Mouse (Mus musculus): ENCODE data around the gene Atg9a.
A peak's percentile ranks its signal among the peaks of the same experiment; 100 is the strongest.

The Atg9a gene

DNA sequence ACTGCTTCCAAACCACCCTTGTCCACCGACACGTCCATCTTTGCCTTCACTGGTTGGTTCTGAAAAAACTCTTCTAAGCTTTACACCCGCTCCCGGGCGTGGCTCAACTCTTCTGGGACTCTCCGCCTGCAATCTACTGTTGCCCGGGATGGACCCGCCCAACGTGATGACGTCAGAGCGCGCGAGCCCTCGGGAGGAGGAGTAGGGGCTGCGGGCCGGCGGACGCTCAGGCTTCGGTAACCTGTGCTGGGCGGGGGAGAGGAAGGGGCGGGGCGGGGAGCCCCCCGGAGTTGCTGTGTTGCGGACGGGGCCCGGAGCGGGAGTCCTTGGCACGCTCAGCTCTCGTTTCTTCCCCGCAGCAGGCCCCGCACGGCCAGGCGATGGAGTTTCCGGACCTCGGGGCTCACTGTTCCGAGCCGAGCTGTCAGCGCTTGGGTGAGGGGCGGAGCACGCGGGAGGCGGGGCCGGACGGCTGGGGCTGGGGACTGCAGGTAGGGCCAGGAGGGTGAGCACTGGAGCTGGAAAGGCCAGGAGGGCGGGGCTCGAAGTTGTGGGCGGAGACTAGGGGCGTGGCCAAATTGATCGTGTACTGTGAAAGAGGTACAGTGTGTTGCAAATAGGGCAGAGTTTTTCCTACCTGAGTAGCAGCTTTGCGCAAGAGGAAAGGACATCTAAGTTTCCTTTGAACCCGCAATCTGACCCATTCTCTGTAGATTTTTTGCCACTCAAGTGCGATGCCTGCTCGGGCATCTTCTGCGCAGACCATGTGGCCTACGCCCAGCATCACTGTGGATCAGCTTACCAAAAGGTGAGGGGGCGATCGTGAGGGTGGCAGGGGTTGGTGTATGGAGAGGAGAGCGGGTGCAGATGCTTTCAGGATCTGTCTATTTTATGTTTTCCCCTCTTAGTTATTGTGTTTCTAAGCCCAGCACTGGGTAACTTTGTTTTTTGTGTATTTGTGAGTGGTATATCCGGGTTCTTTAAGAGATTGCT lies 23.2 kb downstream of the Atg9a start, which contains the start of gene Zfand2b:
Gene Zfand2b (plus strand): TSS at position 175 of the 993 bp plus-strand sequence.
- peak; percentile 97 for DNase-seq (ENCODE audit: low read depth)

DNA sequence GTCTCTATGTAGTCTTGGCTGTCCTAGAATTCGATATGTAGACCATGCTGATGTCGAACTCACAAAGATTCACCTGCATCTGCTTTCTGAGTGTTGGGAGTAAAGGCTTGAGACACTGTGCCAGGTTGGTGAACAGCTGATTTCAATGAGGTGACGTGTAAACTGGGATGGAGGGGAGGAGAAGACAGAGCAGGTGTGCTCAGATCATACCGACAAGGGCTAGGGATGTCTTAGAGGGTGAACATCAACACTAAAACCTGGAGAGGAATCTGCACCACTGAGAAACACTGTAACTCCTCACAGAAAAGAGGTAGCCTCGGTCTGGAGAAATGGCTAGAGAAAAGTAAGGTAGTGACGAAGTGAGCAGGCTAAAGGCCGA lies 23.9 kb downstream of the Atg9a start:
- no peak for DNase-seq (ENCODE audit: low read depth)

DNA sequence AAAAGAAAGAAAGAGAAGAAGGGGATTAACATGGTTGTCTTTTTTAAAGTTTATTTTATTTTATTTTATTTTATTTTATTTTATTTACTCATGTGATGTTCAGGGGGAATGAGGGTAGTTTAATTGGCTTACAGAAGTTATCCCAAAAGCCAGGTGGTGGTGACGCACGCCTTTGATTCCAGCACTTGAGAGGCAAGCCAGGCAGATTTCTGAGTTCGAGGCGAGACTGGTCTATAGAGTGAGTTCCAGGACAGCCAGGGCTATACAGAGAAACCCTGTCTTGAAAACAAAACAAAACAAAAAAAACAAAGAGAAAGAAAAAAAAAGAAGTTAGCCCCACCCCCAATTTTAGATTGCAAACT lies 31.8 kb downstream of the Atg9a start:
- no peak for DNase-seq (ENCODE audit: low read depth)

DNA sequence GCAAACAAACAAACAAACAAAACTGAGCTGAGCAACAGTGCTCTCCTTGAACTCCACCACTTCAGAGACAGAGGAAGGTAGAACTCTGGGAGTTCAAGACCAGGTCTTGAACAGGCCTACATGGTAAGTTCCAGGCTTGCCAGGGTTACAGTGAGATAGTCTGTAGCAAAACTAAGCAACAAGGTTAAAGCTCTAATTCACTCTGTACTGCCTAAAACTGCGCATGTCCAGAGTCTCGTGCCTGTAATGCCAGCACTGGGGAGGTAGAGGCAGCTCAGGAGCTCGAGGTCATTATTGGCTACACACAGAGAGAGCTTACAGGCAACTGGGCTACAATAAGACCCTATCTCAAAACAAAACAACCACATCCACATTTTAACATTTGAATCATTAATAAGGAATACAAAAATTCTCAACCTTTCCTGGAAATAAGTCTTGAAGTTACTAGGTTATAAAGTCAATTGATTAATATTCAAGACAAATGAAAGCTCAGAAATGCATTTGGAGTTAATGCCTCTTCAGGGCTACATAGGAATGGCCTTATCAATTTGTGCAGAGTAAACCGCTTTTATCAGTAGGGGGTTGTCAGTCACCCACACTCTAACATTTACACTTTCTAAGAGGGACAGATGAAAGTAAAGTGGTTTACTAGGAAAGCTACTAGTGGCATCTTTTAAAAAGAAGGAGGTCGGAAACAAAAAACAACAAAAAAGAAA lies 32.3 kb downstream of the Atg9a start:
- no peak for DNase-seq (ENCODE audit: low read depth)

DNA sequence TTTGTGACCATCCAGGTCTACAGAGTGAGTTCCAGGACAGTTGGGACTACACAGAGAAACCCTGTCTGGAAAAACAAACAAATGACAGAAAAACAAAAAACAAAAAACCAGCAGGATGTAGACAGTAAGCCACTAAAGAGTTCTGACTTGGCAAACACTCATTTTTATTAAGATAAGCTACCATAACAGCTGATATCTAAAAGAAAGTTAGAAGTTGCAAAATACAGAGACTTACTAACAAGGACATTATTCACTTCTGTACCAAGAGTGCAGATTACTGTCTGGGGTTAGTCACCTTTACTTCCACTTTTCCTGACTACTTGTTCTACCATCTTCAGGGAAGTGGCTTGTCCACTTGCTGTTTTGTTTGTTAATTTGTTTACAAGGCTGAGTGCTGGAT lies 33.0 kb downstream of the Atg9a start:
- no peak for DNase-seq (ENCODE audit: low read depth)

DNA sequence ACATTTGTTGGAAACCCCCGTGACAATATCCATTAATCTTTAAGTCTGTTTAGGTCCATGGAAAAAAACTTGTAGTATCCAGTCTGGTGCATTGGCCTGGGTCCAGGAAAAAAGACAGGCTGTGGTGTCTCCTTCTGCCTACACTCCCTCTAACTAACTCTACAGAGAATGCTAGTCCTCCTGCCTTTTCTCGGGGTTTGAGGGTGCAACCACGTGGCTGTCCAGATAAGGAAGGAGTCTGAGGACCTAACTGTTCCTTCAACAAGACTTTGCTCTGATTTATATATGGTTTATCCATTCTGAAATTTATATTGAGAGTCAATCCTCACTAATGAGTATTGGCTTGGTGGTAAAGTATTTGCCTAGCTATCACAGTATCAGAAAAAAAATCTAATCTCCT lies 36.2 kb downstream of the Atg9a start:
- no peak for DNase-seq (ENCODE audit: low read depth)

DNA sequence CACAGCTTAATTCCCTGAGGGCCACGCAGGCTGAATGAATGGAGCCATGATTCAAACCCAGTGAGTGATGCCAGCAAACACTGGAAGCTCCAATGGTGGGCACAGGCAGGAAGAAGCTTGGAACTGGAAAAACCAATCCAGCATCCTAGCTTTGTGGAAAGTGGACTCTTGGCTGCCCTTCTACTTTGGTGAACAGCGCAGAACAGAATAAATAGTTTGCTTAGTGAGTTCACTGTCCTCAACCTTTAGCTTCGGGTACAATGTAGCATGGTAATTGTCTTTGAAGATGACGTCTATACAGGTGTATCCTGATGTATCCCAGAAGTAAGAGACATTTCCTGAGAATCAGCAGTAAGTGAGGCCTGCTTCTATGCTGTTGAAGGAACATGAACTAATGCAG lies 43.3 kb downstream of the Atg9a start:
- no peak for DNase-seq (ENCODE audit: low read depth)

DNA sequence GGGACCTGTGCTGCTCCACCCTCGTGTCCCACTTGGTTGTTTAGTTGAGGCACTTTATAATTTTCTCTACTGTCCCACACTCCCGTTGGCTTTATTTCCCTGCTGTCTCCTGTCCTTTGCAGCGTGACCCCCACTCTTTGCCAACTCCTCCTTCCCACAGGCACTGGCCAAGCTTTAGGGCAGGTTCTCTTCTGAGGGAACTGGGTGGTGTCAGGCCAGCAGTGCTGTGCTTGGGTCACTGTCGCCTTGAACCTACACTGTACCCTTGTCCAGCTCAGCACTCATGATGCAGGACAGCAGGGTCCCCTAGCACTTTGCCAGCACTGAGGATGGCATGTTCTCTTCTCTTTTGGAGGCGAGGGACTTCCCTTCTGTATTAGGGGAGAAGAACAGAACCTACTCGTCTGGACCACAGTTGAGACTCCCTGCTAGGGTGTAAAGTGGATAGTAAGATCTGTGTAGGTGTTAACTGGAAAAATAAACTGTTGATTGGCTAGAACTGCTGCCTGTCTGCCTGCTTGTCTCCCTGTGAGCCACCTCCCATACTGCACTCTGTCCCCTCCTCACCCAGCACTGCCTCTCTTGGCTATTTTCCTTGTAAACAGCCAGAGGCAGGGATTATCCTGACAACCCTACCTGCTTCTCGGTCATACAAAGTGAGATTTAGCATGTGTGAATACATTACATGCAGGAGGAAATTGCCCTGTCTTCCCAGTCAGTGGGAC lies 44.4 kb downstream of the Atg9a start:
- no peak for DNase-seq (ENCODE audit: low read depth)

DNA sequence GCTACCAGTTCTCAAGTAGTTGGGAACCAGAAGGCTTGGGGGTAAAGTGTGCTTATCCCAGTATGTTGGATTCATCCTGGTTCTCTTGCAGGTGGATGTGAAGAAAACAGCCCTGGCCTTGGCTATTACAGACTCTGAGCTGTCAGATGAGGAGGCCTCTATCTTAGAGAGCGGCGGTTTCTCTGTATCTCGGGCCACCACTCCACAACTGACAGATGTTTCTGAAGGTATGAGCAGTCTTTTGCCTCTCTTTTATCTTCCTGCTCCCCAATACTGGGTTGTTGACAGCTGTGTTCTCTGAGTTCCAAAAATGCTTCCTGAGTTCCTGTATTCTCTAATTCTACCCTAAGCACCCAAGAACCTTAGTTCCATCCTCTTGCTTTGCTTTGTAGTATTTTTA lies 46.4 kb downstream of the Atg9a start:
- no peak for DNase-seq (ENCODE audit: low read depth)

DNA sequence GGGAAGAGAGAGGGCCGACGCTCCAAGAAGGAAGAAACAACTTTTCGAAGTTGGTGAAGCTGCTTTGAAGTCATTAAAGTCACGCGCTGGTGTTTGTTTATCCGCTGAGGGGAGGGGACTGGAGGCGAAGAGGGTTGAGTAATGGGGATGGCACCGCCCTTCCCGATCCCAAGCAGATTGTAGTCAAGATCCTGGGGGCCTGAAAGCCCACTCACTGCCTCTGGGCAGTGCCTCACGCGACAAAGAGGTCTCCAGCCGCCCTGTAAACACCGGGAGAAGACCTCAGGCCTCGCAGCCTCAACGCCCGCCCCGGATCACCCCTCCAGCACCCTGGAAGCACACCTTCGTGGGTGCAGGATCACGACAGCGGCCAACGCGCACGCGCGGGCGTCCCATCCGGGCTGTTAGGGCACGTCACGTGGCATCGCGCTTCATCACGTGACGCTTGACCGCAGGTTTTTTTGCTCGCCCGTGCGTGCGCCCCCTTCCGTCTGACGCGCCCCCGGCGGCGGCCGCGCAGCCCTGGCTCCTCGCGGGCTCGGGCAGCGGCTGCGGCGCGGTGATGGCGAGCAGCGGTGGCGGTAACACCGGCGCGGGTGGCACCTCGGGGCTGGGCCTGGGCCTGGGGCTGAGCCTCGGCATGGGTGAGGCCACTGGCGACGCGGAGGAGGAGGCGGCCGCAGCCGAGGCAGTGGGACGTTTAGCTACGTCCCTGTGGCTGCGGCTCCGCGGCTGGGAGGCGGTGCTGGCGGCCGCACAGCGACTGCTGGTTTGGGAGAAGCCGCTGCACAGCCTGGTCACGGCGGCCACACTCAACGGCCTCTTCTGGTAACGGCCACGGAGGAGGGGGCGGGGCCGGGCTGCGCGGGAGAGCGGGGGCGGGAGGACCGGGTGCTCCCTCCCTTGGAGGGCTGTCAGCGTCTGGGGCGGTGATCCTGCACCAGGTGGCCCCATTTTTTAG lies 49.4 kb downstream of the Atg9a start, which contains the start of the genes Cnppd1 and Retreg2:
Gene Cnppd1 (minus strand): TSS at position 411 of the 961 bp plus-strand sequence.
Gene Retreg2 (plus strand): TSS at position 478 of the 961 bp plus-strand sequence.
- peak; percentile 92 for DNase-seq (ENCODE audit: low read depth)

DNA sequence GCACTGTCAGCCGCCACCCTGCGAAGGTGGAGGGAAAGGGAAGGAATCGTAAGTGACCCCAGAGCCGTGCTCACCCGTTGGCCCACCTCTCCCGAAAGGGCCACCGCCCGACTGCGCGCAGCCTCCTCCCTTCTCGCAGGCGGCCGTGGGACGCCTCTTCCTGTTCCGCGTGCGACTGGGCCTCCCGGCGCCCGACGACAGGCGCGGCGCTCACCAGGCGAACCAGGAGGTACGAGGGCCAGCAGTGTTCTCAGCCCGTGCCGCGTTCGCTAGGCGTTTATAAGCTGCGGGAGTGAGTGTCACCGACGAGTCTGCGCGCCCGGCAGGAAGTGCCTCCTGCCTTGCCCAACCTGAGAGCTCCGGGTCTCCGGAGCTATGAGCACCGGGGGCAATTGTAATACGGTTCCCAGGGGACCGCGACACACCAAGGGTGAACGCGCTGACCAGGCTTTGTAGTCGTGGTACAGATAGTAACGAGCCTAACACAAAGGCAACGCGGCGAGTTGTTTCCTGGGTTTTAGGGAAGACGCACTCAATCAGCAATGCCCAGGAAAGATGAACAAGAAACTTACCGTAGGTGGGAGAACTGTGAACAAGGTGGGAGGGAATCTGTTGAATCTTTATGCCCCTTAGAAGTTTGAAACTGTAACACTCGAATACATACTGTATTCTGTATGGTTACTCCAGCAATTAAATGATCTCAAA lies 50.4 kb downstream of the Atg9a start:
- DNase-seq (ENCODE audit: low read depth) = peak; percentile 54

DNA sequence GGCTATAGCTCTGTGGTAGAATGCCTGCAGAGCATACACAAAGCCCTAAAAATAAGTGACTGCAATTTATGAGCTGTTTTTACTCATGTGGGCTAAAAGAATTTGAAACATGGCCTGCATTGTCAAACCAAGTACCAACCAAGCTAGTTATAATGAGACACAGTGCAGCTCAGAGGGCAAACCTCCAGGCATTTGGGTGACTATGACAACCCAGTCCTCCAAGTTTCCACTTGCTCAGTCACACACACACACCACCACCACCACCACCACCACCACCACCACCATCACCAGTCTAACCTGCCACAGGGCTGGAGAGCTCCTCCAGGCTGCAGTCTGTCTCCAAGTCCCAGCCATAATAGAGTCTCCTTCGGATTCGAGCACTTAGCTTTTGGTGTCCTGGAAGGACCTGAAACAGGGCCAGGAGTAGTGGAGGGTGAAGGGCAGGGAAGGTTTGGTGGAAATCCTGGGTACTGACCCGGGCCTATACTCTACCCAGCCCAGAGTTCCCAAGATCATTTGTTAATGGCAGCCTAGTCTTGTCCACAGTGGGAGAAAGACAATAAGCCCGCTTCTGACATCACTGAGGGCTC lies 51.3 kb downstream of the Atg9a start:
- DNase-seq (ENCODE audit: low read depth) = no peak

DNA sequence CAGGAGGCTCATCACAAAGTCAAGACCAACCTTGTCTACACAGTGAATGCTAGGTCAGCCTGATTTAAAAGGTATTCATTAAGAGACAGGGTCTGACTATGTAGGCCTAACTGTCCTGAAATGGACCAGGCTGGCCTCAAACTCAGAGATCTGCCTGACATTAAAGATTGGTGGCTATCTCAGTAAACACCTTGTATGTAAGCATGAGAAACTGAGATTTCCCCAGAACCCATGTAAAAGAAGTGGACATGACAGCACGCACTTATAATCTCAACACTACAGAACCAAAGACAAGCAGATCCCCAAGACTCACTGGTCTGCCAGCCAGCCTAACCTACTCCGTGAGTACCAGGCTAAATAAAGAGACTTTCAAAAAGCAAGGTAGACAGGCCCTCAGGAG lies 53.5 kb downstream of the Atg9a start:
- no peak for DNase-seq (ENCODE audit: low read depth)

DNA sequence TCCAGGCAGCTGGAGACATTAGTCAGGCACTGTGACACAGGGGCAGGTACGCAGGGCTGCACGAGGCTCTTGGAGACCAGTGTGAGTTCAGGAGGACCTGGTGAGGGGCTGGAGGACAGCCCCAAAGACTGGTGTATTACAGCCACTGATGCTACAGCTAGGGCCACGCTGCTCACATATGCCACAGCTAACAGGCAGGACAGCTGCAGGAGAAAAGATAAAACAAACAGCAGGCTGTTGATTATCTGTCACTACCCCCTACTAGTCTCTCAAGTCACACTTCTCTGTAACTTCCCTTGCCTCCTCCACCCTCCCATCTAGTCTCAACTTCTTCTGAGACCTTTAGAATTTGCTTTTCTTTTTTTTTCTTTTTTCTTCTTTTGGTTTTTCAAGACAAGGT lies 55.3 kb downstream of the Atg9a start:
- DNase-seq (ENCODE audit: low read depth) = peak; percentile 65

DNA sequence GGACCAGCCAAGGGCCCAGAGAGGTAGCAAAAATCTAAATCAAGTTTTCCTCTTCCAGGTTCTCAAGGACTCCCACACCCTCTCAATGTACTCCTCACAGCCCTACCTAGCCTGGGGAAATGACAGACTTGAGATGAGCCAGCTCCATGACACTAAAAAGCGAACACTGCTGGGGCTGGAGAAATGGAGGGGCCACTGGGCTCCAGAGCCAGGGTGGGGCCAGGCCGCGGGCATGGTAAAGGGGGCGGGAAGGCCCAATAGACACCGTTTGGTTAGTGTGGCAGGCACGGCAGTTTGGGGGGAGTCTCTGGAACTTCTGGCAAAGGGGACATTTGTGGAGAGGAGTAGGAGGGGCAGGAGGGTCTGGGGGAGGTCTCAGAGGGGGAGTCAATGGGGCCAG lies 55.7 kb downstream of the Atg9a start:
- no peak for DNase-seq (ENCODE audit: low read depth)

DNA sequence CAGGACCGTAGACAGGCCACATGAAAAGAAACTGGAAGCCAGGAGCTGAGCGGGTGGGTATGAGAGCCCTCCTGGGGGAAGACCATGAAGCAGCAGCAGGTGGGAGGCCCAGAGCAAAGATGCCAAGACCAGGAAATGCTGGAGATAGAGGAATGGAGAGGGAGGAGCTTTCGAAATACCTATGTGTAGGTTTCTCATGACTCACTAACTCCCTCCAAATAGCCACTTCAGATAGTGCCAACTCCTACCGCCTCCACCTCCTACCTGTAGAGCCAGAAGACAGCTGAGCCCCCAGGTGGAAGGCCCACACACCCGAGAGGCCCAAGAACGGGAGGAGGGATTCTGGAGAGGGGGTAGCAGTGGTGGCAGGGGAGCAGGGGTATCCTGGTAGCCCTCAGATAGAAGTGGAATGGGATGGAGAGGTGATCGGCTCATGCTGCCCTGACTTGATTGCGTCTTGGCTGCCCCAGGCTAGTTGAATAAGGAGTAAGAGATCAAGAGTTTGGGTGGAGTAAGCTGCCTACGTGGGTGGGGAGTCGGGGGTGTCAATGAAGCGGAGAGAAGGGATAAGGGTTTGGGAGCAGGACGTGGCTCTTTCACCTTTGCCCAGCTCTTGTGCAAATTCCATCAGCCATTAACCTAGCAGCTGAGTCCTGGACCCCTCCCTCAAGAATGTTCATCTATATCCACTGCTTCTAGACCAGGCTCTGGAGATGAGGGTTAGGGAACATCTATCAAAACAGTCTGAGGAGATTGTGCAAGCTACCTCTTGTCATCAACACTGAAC lies 58.4 kb downstream of the Atg9a start, which contains the start of gene Slc23a3:
Gene Slc23a3 (minus strand): TSS at position 470 of the 787 bp plus-strand sequence.
- no peak for DNase-seq (ENCODE audit: low read depth)
